Mouse (Mus musculus): ENCODE measurements around the gene Ndufa4. TPM values are rescaled to one million over a fixed set of nuclear protein-coding genes. Genes with fewer than 3 reads are reported as not detected.
"Not testable (repeated sequence)": the region's sequence is repeated elsewhere in the genome, so short reads cannot be mapped to it uniquely, and the experiment has no call there.

The Ndufa4 gene
- 1,026 and 1,207 TPM in 2 replicates for polyA plus RNA-seq (2015; fragmentation: Nextera tagmentation; extraction: Ambion mirVana)

DNA sequence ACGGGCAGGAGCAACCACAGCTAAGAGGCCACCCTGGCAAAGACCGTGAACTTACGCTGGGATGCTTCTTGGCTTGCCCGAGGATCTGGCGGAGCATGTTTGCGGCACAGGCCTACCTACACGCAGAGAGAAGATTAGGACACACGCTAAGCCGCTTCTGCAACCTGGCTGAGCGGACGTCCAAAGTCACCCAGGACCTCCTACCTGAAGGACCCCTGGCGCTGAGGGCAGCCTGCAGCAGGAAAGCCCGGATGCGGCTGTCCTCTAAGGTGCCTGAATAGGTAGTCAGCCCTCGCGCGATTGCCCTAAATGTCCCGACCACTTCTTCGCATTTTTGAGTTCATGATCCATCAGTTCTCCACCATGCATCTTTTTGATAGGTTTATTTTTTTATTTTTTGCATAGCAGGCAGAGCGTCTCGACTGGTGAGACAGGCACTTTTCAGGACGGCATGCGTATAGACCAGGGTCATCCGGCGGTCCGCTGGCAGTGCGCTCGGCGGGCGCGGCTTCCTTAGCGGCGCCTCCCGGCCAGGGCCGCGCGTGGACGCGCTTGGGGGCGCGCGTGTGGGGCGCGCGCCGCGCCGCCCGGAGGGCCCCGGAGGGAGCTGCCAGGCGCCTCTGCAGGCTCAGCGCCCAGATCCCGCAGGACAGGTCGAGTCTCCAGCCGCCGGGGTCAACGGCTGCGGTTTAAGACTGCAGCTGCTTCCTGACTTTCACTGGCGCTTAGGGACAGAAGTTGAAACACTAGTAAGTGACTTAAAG lies at the start of gene Ndufa4, which contains the start of gene Phf14:
Gene Ndufa4, minus strand, starts transcription at position 229 of the 764 bp plus-strand sequence.
Gene Phf14, plus strand, starts transcription at position 541 of the 764 bp plus-strand sequence.
- H3K27me3 ChIP-seq = no peaks in the 10 kb centered on the region
- peaks cover 22% of the 10 kb centered on the region for H3K36me3 ChIP-seq
- H3K4me1 ChIP-seq (replicated peaks) = peaks cover 23% of the 10 kb centered on the region
- H3K9me3 ChIP-seq = no peaks in the 10 kb centered on the region
- peak; percentile 97 for ATAC-seq (ENCODE audit: low read depth)
- WGBS = under 1% methylated on average over 59 of the region's 59 CpGs
- peak within 1 kb of the TSS; percentile 93 for H3K9ac ChIP-seq
- H3K27ac ChIP-seq (replicated peaks) = peak within 1 kb of the TSS; percentile 81
- H3K4me3 ChIP-seq = peak within 1 kb of the TSS; percentile 75
- H3K4me2 ChIP-seq = peak within 1 kb of the TSS; percentile 80

DNA sequence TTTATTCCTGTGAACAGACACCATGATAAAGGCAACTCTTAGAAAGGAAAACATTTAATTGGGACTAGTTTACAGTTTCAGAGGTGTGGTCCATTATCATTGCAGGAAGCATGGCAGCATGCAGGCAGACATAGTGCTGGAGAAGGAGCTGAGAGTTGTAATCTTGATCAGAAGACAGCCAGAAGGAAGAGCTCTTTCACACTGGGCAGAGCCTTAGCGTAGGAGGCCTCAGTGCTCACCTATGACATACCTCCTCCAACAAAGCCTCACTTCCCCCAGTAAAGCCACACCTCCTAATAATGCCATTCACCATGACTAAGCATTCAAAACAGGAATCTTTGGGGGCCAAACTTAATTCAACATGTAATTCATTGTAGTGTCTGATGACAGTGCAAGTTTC lies 40.8 kb upstream of the Ndufa4 start:
- Histone ChIP-seq H3K4me3 (no peak overlapping the region), H3K9me3 (no peaks in the 10 kb centered on the region), H3K36me3 (peaks cover 25% of the 10 kb centered on the region), H3K9ac (no peak overlapping the region), H3K27me3 (no peaks in the 10 kb centered on the region), H3K27ac (replicated peaks) (no peak overlapping the region), H3K4me2 (no peak overlapping the region), H3K4me1 (replicated peaks) (peaks cover 6% of the 10 kb centered on the region)
- 91% methylated on average over 1 of the region's 1 CpGs for WGBS
- peak; percentile 43; the same call in 1 of the 2 replicates for ATAC-seq (ENCODE audit: low read depth)

DNA sequence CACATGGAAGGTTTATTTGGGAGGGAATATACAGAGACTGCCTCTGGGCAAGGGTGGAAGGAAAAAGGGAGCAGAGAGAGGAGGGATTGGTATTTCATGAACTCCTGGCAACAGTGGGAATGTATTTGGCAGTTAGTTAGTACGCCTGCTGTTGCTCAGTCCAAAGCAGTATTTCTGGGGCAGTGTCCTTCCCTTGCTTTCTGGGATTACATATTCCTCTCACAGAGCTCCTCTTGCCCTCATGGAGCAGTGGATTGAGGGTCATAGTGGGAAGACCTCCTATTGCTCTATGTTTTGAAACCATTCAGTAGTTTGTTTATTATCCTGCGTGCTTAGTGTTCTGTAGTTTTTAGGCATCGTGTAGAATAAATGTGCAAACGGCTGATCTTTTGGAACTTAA lies 34.8 kb upstream of the Ndufa4 start:
- WGBS = 93% methylated on average over 4 of the region's 4 CpGs
- peaks cover 30% of the 10 kb centered on the region for H3K36me3 ChIP-seq
- no peak overlapping the region for H3K4me2 ChIP-seq
- no peak overlapping the region for H3K9ac ChIP-seq
- no peak overlapping the region for H3K4me3 ChIP-seq
- no peaks in the 10 kb centered on the region for H3K4me1 ChIP-seq (replicated peaks)
- no peaks in the 10 kb centered on the region for H3K9me3 ChIP-seq
- H3K27me3 ChIP-seq = no peaks in the 10 kb centered on the region
- no peak overlapping the region for H3K27ac ChIP-seq (replicated peaks)
- ATAC-seq (ENCODE audit: low read depth) = no peak

DNA sequence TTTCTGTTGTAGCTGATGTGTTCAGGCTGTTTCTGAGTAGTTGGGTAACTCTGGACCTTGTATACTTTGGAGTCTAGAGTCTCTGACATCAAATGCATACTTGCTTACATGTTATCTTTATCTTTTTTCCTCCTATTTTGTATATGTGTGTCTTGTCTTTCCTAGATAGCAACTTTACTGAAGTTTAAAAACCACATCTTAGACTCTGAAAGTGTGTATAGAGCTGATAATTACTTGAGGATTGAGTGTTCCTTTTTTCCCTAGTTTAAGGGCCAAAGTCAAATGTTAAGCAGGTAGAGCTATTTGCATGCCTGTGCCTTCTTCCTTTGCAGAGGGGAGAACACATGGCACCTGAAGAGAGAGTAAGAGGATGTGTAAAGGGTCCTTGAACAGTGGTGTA lies 33.6 kb upstream of the Ndufa4 start:
- no peak for ATAC-seq (ENCODE audit: low read depth)
- no peaks in the 10 kb centered on the region for H3K9me3 ChIP-seq
- no peaks in the 10 kb centered on the region for H3K27me3 ChIP-seq
- no peak overlapping the region for H3K9ac ChIP-seq
- H3K27ac ChIP-seq (replicated peaks) = no peak overlapping the region
- H3K4me1 ChIP-seq (replicated peaks) = no peaks in the 10 kb centered on the region
- H3K4me3 ChIP-seq = no peak overlapping the region
- peaks cover 30% of the 10 kb centered on the region for H3K36me3 ChIP-seq
- no peak overlapping the region for H3K4me2 ChIP-seq

DNA sequence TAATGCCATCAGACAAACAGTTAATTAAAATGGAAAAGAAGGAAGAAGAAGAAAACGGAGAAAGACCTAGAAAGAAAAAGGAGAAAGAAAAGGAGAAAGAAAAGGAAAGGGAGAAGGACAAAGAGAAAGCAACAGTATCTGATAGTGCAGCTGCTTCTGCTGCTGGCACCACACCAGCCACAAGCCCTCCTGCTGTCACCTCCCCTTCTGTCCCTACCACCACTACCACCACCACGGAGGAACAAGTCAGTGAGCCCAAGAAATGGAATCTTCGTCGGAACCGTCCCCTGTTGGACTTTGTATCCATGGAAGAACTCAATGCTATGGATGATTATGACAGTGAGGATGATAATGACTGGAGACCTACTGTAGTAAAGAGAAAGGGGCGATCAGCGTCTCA lies 26.1 kb upstream of the Ndufa4 start:
- H3K9ac ChIP-seq = no peak overlapping the region
- no peak overlapping the region for H3K27ac ChIP-seq (replicated peaks)
- H3K4me1 ChIP-seq (replicated peaks) = peaks cover 12% of the 10 kb centered on the region
- no peak for ATAC-seq (ENCODE audit: low read depth)
- 97% methylated on average over 7 of the region's 7 CpGs for WGBS
- no peak overlapping the region for H3K4me2 ChIP-seq
- H3K9me3 ChIP-seq = no peaks in the 10 kb centered on the region
- H3K27me3 ChIP-seq = no peaks in the 10 kb centered on the region
- H3K36me3 ChIP-seq = peaks cover 8% of the 10 kb centered on the region; the same call in 1 of the 2 replicates
- no peak overlapping the region for H3K4me3 ChIP-seq

DNA sequence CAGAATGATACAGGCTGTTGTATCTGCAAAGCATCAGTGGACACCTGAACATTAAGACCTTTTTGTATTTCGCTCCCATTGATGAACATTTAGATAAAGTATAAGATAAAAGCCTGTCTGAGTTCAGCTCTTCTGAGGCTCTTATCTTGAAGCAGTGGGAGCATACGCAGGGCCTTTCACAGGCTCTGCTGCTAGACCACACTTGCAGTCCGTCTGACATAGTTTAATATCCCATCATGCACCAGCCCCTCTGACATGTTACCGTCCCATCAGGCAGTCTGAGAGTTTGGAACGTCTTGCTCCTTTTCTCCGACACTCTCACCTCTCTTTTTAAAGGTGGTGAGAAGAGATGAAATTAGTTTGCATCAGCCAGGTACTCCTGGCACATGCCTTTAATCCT lies 20.2 kb upstream of the Ndufa4 start:
- peak overlapping the region; percentile 80 for H3K4me3 ChIP-seq
- peak overlapping the region; percentile 74 for H3K4me2 ChIP-seq
- H3K27ac ChIP-seq (replicated peaks) = no peak overlapping the region
- WGBS = 90% methylated on average over 6 of the region's 6 CpGs
- H3K9me3 ChIP-seq = no peaks in the 10 kb centered on the region
- peaks cover 35% of the 10 kb centered on the region for H3K4me1 ChIP-seq (replicated peaks)
- peaks cover 9% of the 10 kb centered on the region; the same call in 1 of the 2 replicates for H3K36me3 ChIP-seq
- H3K27me3 ChIP-seq = no peaks in the 10 kb centered on the region
- ATAC-seq (ENCODE audit: low read depth) = no peak
- H3K9ac ChIP-seq = peak overlapping the region; percentile 99

DNA sequence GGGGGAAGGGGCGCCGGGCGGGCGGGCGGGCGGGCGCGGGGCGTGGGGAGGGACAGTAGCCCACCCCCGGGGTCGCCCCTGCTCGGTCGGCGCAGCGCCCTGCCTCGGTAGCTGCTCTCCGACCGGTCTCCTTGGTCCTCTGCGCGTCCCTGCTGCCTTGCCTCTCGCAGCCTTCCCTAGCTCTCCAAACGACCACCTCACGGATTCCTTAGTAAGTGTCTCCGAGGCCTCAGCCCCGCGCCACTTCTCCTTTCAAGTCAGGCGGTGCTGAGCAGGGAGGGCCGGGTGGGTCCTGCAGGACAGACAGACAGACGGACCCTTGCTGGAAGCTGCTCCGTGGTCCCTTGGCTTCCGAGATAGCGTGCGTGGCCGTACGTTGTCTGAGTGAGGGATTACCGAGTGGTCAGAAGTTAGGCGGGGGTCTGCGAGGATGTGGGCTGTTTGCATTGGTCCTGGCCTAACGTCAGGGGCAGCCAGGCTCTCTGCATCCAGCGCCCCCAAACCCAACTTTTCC lies 18.8 kb upstream of the Ndufa4 start:
- ATAC-seq (ENCODE audit: low read depth) = peak; percentile 91
- H3K27ac ChIP-seq (replicated peaks) = peak overlapping the region; percentile 99
- H3K27me3 ChIP-seq = no peaks in the 10 kb centered on the region
- under 1% methylated on average over 36 of the region's 40 CpGs for WGBS
- peak overlapping the region; percentile 80 for H3K4me3 ChIP-seq
- no peaks in the 10 kb centered on the region for H3K9me3 ChIP-seq
- peak overlapping the region; percentile 99 for H3K9ac ChIP-seq
- H3K36me3 ChIP-seq = peaks cover 9% of the 10 kb centered on the region; the same call in 1 of the 2 replicates
- H3K4me1 ChIP-seq (replicated peaks) = peaks cover 35% of the 10 kb centered on the region
- H3K4me2 ChIP-seq = peak overlapping the region; percentile 74

DNA sequence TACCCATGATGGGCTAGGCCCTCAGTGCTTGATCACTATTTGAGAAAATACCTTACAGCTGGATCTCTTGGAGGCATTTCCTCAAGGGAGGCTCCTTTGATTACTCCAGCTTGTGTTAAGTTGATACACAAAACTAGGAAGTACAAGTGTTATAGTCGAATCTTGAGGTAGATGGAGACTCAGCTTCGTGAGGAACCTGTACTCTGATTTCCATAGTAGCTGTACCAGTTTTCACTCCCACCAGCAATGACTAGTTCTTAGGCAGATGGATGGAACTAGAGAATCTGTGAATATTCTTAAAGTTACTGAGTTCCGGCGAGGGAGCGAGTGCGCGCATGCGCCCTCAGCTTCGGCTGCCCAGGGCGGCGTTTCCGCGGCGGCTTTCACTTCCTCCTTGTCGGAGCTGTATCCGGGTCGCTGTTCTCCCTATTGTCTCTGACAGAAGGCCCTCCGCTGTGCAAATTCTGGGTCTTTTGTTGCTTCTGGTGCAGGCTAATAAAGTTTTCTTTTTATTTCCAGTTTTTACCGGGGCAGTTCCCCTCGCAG lies 18.3 kb upstream of the Ndufa4 start:
- Histone ChIP-seq H3K36me3 (peaks cover 9% of the 10 kb centered on the region; the same call in 1 of the 2 replicates), H3K4me2 (peak overlapping the region; percentile 74), H3K9me3 (no peaks in the 10 kb centered on the region), H3K4me1 (replicated peaks) (peaks cover 35% of the 10 kb centered on the region), H3K4me3 (peak overlapping the region; percentile 80), H3K9ac (peak overlapping the region; percentile 99), H3K27ac (replicated peaks) (peak overlapping the region; percentile 99), H3K27me3 (no peaks in the 10 kb centered on the region)
- peak; percentile 96 for ATAC-seq (ENCODE audit: low read depth)
- under 1% methylated on average over 20 of the region's 20 CpGs for WGBS

DNA sequence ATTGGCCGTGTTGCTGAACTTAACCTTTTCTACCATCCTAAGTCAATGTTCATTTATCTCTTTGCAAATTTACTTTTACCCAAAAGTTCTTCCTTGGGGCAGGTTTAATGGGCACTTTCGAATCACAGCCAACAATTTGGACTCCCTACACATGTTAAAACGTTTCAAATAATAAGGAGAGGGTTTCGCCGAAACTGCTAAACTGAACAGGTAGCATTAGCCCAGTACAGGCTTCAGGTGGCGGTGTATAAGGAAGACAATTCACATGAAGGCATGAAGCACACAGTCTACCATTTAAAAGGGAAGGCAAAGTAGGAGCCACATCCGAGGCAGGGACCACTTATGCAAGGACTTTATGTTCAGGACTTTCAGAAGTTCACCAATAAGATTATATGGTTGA lies 873 bp upstream of the Ndufa4 start:
- Histone ChIP-seq H3K4me3 (peak overlapping the region; percentile 75), H3K4me2 (peak overlapping the region; percentile 80), H3K36me3 (peaks cover 15% of the 10 kb centered on the region), H3K27me3 (no peaks in the 10 kb centered on the region), H3K27ac (replicated peaks) (no peak overlapping the region; the same call in 1 of the 2 replicates), H3K9me3 (no peaks in the 10 kb centered on the region), H3K4me1 (replicated peaks) (peaks cover 23% of the 10 kb centered on the region), H3K9ac (peak overlapping the region; percentile 93)
- 31% methylated on average over 7 of the region's 7 CpGs for WGBS
- 0 out of 2 replicates have a peak, but pooled peaks have one; percentile 29 for ATAC-seq (ENCODE audit: low read depth)

DNA sequence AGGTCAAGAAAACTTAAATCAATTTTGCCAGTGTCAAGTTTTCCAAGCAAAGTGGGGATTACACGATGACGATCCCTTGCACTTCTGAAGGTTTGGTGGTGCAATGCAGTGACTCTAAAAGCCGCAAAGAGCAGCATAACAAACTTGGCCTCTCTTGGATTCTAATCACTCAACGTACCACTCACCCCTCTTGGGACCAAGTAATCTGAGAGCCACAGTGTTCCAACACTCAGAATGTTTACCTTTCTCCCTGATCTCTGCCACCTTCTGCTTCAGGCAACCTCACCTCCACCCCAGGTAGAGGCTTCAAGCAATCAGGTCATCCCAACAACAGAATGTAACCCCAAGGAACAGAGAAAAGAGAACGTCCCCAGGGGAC lies 418 bp downstream of the Ndufa4 start:
- under 1% methylated on average over 5 of the region's 5 CpGs for WGBS
- Histone ChIP-seq H3K9ac (peak overlapping the region; percentile 93), H3K9me3 (no peaks in the 10 kb centered on the region), H3K27me3 (no peaks in the 10 kb centered on the region), H3K27ac (replicated peaks) (peak overlapping the region; percentile 81), H3K4me3 (peak overlapping the region; percentile 75), H3K36me3 (peaks cover 28% of the 10 kb centered on the region), H3K4me1 (replicated peaks) (peaks cover 23% of the 10 kb centered on the region), H3K4me2 (peak overlapping the region; percentile 80)
- ATAC-seq (ENCODE audit: low read depth) = peak; percentile 52; the same call in 1 of the 2 replicates

DNA sequence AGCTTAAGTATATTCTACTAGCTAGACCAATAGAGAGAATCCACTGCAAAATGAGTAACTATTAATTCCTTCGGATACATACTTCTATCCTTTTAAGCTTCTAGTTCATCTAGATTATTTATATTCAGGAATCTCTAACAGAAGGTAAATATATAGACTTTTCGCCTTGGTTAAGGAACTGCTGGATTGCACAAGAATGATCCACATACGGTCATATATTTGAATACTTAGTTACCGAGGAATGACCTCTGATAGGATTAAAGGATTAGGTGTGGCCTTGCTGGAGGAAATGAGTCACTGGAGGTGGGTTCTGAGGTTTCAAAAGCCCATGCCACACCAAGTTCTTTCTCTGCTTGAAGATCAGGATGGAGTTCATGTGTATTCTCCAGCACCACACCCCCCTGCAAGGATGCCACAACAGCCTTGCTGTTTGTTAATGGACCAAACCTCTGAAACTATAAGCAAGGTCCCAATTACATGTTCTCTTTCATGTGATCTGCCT lies 6.4 kb downstream of the Ndufa4 start:
- H3K9ac ChIP-seq = no peak overlapping the region
- no peak overlapping the region for H3K4me3 ChIP-seq
- no peak overlapping the region for H3K4me2 ChIP-seq
- H3K9me3 ChIP-seq = no peaks in the 10 kb centered on the region
- H3K36me3 ChIP-seq = peaks cover 62% of the 10 kb centered on the region
- peaks cover 5% of the 10 kb centered on the region for H3K4me1 ChIP-seq (replicated peaks)
- H3K27me3 ChIP-seq = no peaks in the 10 kb centered on the region
- WGBS = 95% methylated on average over 4 of the region's 4 CpGs
- H3K27ac ChIP-seq (replicated peaks) = no peak overlapping the region
- ATAC-seq (ENCODE audit: low read depth) = no peak

DNA sequence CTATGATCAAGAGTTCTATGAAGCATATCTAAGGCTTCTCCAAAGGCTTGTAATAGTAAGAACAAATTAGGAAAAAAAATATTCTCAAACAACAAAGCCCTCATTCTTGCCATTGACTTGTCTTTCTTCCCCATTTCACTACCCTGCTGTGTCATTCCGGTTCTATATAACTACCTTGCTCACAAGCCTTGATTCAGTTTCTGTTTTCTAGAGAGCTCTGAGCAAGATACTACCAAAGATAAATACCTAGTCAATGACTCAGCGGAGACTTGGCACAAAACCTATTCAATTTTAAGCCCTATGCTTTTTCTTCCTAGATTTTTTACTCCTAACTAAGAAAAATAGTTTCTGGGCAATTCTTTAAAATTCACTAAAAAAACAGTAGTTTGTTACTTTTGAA lies 31.9 kb downstream of the Ndufa4 start:
- H3K9me3 ChIP-seq; ATAC-seq (ENCODE audit: low read depth): not testable (repeated sequence)
- WGBS = no CpG with 5 or more reads among the region's 2 CpGs

More for the DNA sequence above, 31.9 kb downstream of the Ndufa4 start:
- H3K9ac ChIP-seq; H3K27ac ChIP-seq (replicated peaks); H3K36me3 ChIP-seq; H3K4me2 ChIP-seq; H3K4me3 ChIP-seq; H3K4me1 ChIP-seq (replicated peaks); H3K27me3 ChIP-seq: not testable (repeated sequence)
